Mouse (Mus musculus) spleen, postnatal 36 days (tissue): ENCODE results near the gene U2af2.
"Not testable (repeated sequence)": the region's sequence is repeated elsewhere in the genome, so short reads cannot be mapped to it uniquely, and the experiment has no call there.

Experiments
- DNase-seq, 2 experiments: peaks; one replicate each; pipeline ENCODE4 v3.0.0; 2022; ENCODE audit warnings: low spot score in 2 of 2, mixed read lengths in 1 of 2

Gene U2af2

DNA sequence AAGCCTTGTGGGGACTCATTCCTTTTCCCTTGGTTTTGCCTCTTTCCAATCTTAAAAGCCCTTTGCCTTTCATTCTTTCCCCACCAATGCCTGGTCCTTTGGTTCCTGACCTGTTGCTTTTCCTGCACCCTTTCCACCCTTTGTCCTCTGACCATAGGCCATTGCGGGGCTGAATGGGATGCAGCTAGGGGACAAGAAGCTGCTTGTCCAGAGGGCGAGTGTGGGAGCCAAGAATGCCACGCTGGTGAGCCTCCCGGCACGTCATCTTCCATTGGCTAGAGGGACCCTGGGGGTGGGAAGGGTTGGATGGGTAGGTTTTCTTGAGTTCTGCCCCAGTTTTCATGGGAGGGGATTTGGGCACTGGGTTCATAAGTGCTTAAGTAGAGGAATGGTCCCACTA, 13.0 kb downstream of the U2af2 start:
- DNase-seq: no peak

DNA sequence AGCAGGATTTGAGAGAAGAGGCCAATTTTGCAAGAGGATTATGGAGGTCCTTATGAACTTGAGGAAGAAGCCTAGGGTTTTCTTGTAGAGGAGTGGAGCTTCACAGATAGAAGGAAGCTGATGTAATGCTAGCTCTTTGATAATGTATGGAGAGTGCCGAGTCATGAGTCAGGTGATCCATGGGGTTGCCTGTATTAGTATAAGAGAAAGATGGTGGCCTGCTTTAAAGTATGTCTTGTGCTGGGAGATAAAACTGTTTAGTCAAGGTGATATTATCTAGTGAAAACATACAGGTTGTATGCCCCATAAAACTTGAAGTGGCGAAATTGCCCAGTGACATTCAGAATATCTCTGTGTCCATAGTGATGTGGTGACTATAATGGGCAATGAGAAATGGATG, 15.0 kb downstream of the U2af2 start:
- DNase-seq: no peak

DNA sequence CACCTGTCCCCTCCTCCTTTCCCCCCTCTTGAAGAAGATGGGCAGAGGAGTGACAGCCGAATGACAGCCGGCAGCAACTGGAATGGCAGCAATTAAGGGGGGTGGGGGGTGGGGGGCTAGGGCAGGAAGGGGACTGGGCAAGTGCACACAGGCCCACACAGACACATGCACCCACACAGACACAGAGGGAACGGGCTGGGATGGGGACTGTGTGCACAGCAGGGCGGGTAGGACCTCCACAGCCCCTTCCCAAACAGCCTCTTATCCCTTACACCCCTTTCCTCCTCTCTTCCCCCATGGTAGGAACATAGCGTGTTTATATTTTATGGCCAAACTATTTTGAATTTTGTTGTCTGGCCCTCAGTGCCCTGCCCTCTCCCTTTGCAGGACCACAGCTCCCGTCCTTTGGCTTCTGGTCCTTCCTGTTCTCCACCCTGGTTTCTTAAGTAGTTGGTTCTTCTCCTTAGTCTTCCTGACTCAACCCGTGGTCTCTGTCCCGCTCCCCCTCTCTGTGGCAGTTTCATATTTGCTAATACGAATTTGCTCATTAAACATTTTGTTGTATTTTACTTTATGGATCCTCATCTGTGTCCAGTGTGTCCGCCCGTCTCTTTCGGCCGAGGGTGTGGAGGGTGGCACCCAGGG, 17.5 kb downstream of the U2af2 start:
- not testable (repeated sequence) for DNase-seq

DNA sequence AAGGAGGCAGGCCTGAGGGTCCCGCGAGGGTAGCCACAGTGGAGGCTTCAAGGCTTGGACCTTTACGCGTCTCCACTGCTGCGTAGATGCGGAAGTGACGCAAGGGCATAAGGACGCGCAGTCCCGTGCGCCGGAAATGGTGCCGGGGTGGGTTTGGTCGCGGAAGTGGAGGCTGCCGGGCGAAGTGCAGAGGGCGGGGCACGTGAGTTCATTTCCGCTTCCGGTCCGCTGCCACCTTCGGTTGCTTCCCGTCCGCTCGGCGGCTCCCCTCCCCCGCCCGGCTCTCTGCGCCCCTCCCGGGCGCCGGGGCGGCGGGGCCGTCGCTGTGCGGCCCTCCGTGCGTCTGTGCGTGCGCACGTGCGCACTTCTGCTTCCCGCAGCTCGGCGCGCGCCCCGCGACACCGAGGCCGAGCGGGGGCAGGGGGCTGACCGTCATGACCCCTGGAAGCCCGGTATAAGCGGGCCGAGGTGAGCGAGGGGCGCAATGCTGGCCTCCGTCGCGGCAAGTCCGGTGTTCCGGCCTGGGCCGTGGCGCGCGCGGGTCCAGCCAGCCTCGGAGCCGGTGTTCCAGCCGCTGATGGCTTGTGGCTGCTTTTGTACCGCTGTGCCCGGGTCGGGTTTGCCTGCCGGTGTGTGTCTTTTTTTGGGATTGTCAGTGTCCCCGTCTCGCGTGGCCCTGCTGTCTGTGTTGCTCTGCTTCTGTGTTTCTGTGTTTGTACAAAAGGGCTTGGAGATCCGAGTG, 18.2 kb downstream of the U2af2 start, which contains the start of gene Epn1:
Epn1 (plus strand) TSS at position 226 of the 742 bp plus-strand sequence.
- peak; percentile 96 for DNase-seq

DNA sequence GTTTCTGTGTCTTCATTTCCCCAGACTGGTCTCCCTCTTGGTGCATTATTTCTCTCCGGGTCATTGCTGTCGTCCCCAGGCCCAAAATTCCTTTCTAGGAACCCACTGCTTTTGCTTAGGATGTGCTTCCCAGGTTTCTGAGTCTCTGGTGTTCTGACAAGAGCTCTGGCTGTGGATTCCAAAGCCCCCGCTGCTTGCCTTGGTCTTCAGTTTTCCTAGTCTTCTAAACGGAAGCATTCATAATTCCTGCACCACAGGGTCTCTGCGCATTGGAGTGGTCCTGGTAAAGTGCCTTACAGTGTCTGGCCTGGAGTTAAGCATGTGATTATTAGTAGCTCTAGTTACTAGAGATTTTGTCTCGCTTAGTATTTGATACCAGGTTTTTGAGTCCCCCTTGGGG, 18.9 kb downstream of the U2af2 start:
- DNase-seq: no peak

DNA sequence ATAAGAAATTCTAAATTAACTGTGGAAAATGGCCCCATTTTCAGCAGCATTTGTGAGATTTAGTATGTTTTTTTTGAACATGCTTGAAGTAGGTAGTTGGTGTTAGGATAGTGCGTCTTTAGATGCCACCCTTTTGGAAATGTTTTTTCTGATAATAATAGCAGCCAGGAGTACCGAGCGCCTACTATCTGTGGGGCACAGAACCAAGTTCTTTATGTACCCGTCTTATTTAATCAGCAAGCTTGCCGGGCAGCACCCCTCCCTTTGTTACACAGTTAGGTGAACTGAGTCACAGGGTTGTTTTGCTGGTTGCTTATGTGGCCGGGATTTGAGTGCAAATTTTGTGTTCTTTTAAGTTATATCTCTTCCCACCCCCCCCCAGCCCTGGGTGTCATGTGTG, 19.3 kb downstream of the U2af2 start:
- peak in 1 of 2 experiments; percentile 46 for DNase-seq

DNA sequence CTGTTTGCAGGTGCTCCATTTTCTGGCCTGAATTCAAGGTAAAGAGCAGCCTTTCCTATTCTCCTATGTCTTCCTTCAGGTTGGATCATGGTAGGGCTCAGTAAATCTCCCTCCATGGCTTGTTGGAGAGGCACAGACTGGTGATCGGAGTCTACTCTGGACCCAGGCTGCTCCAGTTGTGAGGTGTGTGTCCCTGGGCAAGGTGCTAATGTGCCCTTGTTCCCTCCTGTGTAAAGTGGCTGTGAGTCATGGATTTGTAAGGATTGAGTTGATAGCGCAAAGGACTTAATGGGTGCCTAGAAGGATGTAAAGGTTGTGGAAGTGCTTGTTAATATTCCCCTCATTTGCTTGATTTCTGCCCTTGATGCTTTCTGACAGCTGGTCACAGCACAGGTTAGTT, 20.0 kb downstream of the U2af2 start:
- no peak for DNase-seq

DNA sequence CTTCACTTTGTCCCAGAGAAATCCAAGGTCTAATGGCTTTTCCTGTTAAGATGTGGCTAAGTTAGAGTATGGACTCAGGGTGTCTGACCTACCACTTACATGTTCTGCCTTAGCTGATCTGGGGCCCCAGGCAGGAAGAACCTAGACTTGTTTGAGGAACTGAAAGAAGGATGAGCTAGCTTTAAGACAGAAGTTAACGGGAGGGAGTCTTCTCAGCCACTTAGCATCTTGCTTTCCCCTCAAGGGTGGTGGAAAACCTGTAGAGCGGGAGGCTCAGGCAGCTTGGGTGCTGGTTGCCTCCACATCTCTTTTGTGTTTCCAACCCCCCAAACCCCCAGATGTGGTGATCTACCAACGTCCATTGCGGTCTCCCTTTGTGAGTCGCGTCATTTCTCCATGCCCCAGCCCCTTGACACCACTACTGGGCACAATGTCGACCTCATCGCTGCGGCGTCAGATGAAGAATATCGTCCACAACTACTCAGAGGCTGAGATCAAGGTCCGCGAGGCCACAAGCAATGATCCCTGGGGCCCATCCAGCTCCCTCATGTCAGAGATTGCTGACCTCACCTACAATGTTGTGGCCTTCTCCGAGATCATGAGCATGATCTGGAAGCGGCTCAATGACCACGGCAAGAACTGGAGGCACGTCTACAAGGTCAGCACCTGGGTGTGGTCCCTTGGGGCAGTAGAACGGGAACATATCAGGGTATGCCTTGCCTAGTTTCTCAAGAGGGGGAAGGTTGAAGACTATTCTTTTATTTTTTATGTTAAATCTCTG, 21.6 kb downstream of the U2af2 start:
- DNase-seq: peak; percentile 81 to 82

DNA sequence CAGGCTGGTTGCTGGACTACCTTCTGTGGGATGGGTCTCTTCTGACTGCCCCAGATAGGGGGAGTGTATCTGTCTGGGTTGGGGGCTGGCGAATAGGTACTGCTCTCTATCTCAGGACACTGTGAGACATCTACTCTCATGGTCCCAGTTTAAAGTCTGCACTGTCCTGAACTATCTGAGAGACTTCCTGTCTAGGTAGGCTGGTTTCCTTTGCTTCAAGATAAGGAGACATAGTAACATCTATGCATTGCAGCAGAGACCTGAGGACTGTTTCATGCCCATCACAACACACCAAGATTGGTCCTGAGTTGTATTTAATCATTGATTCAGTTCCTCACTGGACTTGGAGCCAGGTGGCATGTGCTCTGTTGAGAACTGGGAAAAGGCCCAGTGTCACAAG, 23.6 kb downstream of the U2af2 start:
- DNase-seq: no peak

DNA sequence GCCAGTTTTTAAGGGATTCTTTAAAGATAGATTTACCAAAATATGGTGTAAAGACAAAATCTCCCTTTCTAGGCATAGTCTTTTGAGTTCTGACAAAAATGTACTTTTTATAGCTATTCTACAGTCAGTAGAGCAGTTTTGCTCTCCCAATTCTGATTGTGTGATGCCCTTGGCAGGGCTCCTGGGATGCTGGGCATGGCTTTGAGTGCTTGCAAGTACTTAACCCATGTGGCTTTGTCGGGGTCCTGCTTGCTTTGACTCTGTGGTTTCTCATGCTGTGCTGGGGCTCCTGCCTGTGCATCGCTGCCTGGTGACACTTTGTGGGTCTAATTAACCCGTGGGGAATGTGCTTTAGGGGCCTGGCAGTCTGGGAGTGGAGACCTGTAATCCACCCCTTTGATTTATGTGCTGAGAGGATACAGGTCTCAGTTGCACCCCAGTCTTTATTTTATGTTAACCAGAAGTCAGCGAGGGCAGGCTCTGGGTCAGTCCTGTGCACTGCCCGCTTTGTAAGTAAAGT, 25.0 kb downstream of the U2af2 start:
- no peak for DNase-seq

DNA sequence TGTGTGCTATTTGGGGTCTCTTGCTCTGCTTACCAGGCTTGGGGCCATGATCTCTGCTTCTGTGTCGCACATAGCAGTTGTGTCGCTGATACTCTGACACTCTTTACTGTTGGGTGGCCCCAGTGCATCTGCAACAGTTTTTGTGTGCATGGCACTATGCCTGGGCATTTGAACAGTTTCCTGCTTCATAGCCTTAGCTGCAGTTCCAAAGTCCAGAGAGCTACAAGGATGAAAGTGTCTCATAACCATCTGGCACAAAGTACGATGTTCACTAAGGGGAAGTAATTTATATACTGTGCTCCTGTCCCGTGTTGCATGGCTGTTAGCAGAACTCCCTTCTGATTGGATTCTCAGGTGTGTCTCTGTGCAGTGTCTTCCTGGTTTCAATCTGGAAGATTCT, 25.9 kb downstream of the U2af2 start:
- DNase-seq: no peak

DNA sequence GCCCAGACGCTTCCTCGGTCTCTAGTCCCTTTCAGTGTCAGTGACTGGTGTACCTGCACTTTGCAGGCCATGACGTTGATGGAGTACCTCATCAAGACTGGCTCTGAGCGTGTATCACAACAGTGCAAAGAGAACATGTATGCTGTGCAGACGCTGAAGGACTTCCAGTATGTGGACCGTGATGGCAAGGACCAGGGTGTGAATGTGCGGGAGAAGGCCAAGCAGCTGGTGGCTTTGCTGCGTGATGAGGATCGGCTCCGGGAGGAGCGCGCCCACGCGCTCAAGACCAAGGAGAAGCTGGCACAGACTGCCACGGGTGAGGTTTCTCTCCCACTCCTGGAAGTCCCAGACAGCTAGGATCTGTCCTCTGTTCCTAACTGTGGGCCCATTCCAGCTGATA, 27.9 kb downstream of the U2af2 start:
- DNase-seq: no peak

DNA sequence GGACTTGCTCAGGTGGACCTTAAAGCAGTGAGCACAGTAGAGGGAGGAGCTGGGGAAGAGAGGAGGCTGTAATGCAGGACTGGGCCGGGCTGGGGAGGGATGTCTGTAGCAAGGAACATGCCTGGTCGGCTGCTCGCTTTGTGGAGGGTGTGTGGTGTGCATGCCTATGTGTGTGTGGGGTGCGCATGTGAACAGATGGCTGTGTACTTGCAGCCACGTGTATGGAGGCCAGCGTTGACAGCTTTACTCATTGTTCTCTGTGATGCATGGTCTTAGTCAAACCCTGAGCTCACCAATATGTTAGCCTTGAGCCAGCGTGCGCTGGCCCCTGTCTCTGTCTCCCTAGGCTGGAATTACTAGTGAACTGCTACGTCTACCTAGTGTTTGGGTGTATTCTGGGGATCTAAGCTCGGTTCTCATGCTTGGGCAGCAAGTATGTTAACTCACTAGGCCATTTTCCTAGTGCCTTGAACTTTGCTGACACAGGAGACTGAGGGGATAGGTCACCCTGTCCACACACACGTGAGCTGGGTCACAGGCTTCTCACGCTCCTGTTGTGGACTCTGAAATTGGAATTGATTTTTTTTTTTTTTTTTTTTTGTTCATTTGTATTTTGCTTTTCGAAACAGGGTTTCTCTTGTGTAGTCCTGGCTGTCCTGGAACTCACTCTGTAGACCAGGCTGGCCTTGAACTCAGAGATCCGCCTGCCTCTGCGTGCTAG, 29.2 kb downstream of the U2af2 start:
- DNase-seq: no peak

DNA sequence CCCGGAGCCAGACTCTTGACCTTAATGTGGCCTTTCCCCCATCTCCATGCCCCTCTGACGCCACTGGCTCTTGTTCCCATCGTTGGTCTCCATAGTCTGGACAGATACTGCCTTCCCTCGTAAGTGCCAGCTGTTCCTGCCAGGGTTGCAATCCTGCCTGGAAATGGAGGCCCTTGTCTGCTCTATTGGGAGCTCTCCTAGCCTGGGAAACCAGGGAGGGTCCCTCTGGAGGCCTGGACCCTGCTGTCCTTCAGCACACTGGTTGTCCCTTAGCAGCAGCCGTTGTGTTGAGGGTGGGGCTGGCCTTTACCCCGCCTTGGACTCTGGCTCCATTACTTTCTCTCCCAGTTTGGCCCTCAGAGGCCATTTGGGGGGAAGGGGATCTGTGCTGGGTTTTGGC, 30.4 kb downstream of the U2af2 start:
- DNase-seq: no peak

DNA sequence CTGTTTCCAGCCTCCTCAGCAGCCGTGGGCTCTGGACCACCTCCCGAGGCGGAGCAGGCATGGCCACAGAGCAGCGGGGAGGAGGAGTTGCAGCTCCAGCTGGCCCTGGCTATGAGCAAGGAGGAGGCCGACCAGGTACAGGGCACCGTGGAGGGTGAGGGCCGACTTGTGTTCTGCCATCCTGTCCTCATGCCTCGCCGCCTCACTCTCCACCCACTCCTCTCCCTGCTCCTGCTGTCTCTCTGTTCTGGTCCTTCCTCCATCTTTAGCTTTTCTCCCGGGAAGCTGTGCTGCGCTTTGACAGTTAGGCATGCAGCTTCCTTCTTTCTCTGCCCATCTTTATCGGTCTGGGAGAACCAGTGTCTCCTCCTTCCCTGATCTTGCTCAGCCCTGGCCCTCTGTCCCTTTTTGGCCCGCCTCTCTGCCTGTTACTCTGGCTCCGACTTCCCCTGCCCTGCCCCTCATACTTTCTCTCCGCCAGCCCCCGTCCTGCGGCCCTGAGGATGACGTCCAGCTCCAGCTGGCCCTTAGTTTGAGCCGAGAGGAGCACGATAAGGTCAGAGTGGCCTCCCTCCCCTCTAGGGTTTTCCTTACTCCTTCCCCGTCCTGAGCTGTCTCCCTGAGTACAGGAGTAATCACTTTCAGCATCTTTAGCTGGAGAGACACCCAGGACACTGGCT, 31.0 kb downstream of the U2af2 start:
- DNase-seq: no peak

DNA sequence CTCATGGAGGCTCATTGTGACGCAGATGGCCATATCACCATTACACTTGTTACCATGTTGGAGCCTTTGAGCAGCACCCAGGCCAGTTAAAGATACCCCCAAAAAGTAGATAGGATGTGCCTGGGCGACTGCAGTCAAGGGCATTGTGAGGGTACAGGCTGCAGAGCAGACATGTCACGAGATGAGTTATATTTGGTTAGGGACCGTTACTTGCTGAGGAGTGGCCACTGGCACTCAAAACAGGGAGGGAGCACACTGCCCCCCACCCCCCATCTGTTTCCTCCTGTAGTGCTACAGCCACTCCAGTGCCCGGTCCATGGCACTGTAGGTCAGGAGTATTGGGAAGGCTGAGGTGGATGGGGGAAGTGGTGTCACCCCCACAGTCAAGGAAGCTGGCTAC, 36.8 kb downstream of the U2af2 start:
- no peak for DNase-seq

DNA sequence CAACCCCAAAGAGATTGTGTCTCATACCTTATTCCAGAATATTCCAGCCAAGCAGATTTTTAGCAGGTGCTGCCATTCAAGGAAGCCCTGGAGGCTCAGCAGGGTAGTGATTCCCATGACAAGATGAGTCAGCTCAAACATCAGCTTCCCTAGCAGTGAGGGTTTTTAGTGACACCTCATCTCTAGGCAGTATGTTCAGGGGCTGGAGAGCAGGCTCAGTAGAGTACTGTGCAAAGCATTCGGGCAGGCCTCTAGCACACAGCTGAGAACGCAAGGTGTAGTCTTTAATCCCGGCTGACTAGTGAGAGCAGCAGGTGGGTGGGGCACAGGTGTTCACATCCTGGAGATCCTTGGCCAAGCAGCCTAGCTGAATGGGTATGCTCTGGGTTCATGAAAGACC, 37.9 kb downstream of the U2af2 start:
- no peak for DNase-seq

DNA sequence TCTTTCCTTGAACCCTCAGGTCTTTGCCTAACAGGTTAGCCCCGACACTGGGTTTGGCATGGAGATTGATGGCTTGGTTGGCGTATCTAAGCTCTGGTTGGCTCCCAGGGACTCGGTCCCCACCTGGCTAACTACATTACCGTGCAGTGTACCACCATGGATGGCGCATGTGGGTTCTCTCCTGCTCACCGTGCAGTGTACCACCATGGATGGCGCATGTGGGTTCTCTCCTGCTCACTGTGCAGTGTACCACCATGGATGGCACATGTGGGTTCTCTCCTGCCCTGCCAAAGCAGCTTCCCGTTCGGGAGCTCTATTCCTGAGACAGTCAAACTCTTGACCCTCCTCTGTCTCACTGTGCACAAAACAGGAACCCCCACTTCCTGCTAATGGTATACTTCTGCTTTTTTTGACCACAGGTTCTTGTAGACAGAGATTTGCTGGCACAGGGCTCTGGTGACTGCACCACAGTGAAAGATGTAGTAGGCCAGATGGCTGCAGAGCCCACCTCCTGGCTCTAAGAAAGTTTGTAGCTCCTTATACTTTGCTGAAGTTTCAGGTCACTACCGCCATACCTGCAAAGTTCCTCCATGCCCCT, 39.2 kb downstream of the U2af2 start:
- peak; percentile 82 to 86 for DNase-seq

DNA sequence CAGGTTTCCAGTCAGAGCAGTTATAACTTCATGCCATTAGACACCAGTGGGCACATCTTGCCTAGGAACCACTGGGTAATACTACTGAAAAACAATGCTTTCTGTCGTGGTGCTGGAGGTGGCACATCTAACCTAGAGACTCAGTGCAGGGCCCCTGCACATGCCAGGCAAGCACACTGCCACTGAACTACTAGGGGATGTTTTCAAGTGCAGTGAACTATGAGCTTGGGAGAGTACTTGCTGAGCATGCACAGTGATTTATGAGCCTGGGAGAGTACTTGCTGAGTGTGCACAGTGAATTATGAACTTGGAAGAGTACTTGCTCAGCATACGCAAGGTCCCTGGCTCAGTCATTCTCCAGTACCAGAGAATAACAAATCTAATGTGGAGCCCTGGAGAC, 40.6 kb downstream of the U2af2 start:
- DNase-seq: no peak

DNA sequence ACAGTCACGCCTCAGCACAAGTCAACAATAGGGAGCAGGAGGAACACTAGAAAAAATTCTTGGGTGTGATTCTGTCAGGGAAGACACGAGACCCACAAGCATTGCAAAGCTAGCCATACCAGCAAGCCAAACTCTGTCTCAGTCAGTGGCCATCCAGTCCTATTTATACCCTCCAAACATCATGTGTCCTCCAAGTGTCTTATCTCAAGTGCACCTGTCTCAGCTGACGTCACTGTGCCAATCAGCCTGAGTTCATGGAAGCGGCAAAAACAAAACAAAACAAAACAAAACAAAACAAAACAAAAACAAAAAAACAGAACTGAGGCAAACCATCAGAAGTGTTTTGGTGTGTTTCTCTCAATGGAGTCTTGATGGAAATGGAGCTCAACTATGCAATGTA, 46.3 kb downstream of the U2af2 start:
- DNase-seq: no peak

DNA sequence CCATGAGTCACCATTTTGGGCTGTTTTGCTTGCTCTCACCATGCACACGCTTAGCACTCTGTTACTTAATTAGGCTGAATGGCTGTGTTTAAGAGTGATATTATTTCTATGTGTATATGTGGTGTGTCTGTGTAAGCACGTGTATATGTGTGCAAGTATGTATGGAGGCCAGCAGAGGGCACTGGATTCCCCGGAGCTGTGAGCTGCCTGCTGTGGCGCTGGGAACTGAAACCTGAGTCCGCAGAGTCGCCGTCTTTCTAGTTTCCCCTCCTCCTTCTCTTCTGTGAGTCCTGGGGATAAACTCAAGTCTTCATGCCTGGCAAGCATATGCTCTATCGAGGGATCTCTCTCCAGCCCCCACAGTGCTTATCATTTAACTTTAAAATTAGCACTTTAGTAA, 47.4 kb downstream of the U2af2 start:
- no peak for DNase-seq
